Mouse (Mus musculus) gastrocnemius, postnatal 14 days (tissue): ENCODE results near the gene Gm10643. TPM values are rescaled to one million over a fixed set of nuclear protein-coding genes. Genes with fewer than 3 reads are reported as not detected.
A peak's percentile ranks its signal among the peaks of the same experiment; 100 is the strongest.

ENCODE experiments used
- DNase-seq: peaks from one replicate; pipeline ENCODE4 v3.0.0; 2021; ENCODE audit warnings: mixed read lengths
- intact Hi-C: fragments of 180-260 bp; cut with DNase I; formaldehyde crosslinking; loops from one replicate; pipeline ENCODE4 v1.15.1; 2025; ENCODE audit warnings: low total_unique reads
- long read RNA-seq, 2 experiments: library from polyadenylated mRNA; stranded (forward); transcript quantifications; one replicate each; pipeline ENCODE4 v2.0.0; 2021
- total RNA-seq, 2 experiments: library from RNA; stranded (reverse); gene quantifications; 2 replicates each; pipeline ENCODE4 v1.2.3; 2021

Gene Gm10643
- total RNA-seq, result 1 to 10 TPM; 2.6 TPM
- long read RNA-seq, experiment 1, partial matches to known transcripts, result 0 of 2 reads
- long read RNA-seq, experiment 1, other reads (novel, unspliced or antisense), result 0 of 2 reads
- long read RNA-seq, experiment 2, result 0 reads

GRCm38 (mm10) chr8:84065037-84065436, at the start of gene Gm10643:
Gene Gm10643, minus strand, starts transcription at chr8:84065137.
- DNase-seq, result no peak
- intact Hi-C loops, result no loop called here

- intact Hi-C loops, result no loop called here
Measured at GRCm38 (mm10) chr8:84106216-84107040, 41.5 kb upstream of the Gm10643 start.

GRCm38 (mm10) chr8:84105676-84106075, 40.7 kb upstream of the Gm10643 start:
- no peak for DNase-seq
- intact Hi-C loops, result no loop called here

More at GRCm38 (mm10) chr8:84106216-84107040, 41.5 kb upstream of the Gm10643 start:
- no peak for DNase-seq

- intact Hi-C loops, result no loop called here
- DNase-seq, result peak; percentile 98
Measured at GRCm38 (mm10) chr8:84104697-84105609, 40.0 kb upstream of the Gm10643 start, which contains the start of gene Dcaf15. Gene Dcaf15, minus strand, starts transcription at chr8:84104768.

GRCm38 (mm10) chr8:84104221-84104620, 39.3 kb upstream of the Gm10643 start:
- DNase-seq, result no peak
- intact Hi-C loops, result no loop called here

DNA sequence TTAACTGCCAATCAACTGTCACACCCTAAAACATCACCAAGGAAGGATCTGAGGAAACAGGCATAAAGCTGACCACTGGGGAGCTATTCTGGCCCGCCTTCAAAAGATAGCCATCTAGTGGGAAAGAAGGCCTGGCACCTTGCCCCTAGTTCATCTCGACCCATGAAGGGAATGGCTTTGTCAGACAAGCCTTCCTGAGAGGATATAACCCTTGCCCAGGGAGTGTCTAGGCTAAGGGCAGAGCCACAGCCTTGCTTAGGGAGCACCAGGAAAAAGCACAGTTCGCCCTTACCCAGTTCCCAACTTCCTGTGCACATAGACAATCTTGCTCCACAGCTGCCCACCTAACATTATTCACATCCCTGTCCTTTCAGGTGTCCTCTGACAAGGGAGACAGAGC, 38.7 kb upstream of the Gm10643 start:
- intact Hi-C loops, result no loop called here
- DNase-seq, result no peak

- intact Hi-C loops, result no loop called here
Measured at GRCm38 (mm10) chr8:84101476-84102270, 36.7 kb upstream of the Gm10643 start.

DNA sequence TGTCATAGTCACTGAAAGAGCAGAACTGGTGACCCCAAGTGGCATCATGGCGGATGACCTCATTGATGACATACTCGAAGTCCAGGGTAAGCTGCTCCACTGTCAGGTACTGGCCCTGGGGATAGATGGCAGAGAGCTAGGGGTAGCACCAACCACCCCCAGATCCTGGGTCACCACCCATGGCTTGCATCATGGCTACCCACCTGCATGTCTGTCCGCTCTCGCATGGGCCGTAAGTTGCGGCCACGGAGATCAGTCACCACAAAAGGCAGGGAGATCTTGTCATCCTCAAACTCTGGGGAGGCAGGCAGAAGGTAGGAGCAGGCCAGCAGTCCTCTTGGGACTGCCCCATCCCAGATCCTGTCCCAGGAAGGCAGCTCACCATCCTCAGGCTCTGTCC, 33.4 kb upstream of the Gm10643 start:
- intact Hi-C loops, result no loop called here
- DNase-seq, result no peak

More at GRCm38 (mm10) chr8:84101476-84102270, 36.7 kb upstream of the Gm10643 start:
- no peak for DNase-seq

DNA sequence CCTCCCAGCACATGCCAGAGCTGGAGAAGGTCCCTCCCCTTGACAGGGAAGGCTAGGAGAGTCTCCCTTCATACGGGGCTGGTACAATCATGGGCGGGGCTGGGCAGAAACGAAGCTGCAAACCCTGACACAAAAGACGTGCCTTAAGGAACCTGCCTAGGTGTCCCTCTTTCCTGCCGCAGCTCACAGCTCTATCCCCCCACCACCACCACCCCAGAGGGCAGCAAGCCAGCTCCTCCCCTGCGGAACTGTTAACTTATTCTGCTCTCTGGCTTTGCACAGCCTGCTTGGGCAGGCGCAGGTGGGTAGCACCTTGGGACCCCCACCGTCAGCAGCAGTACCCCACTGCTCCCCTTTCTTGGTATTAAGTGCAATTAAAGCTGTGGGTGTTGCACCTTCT, 31.1 kb upstream of the Gm10643 start:
- intact Hi-C loops, result no loop called here
- DNase-seq, result no peak

GRCm38 (mm10) chr8:84090585-84090984, 25.6 kb upstream of the Gm10643 start:
- intact Hi-C loops, result no loop called here

GRCm38 (mm10) chr8:84089277-84089676, 24.3 kb upstream of the Gm10643 start:
- intact Hi-C loops, result no loop called here

More at GRCm38 (mm10) chr8:84090585-84090984, 25.6 kb upstream of the Gm10643 start:
- DNase-seq, result no peak

GRCm38 (mm10) chr8:84087821-84088220, 22.9 kb upstream of the Gm10643 start:
- no peak for DNase-seq
- intact Hi-C loops, result no loop called here

More at GRCm38 (mm10) chr8:84089277-84089676, 24.3 kb upstream of the Gm10643 start:
- DNase-seq, result no peak

DNA sequence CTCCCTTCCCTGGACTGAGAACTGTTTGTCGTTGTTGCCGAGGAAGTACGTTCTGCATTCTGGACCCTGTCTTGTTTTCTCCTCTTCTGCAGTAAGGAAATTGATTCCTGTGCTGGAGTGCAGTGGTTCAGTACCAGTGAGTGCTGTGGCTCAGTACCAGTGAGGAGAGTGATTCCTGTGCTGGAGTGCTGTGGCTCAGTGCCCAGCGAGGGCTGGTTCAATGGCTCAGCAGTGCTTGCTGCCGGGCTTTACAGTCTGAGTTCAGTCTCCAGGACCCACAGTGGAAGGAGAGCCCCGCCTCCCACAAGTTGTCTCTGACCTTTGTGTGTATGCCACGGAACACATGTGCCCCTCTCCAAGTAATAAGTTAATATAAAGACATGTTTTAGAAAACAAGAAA, 22.2 kb upstream of the Gm10643 start:
- intact Hi-C loops, result no loop called here
- DNase-seq, result no peak

DNA sequence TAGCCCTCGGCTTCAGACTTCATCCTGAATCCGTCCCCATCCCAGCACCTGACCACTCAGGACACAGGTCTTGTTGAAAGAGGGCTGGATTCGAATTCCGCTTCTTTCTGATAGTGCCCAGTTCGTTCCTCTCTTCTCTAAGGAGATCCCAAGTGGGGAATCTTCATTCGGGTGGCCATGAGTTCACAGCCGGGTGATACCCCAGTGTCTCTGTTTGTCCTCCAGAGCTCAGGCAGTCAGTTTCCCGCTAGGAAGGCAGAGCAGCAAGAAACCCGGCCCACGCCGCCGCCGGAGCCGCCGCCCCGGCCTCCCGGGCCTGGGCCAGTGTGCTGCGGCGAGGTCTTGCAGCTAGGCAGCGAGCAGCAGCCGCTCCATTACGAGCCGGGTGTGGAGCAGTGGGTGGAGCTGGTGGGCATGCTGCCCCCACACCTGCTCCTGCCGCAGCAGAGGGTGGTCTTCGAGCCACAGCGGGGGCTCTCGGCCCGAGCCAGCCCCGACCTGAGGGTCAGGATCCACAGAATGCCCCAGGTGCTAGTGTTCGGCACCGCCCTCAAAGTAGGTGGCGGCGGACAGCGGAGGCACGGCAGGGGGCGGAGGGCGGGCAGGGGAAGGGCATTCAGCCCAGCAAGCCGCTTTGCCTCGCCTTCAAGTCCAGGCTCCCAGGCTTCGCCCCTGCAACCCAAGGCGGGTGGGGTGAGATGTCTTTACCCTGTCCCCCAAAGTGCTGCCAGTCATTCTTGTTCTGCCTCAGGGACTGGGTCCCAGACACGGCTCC, 19.6 kb upstream of the Gm10643 start:
- intact Hi-C loops, result no loop called here
- DNase-seq, result no peak

GRCm38 (mm10) chr8:84083829-84084241, 18.9 kb upstream of the Gm10643 start:
- DNase-seq, result peak; percentile 69
- intact Hi-C loops, result no loop called here

DNA sequence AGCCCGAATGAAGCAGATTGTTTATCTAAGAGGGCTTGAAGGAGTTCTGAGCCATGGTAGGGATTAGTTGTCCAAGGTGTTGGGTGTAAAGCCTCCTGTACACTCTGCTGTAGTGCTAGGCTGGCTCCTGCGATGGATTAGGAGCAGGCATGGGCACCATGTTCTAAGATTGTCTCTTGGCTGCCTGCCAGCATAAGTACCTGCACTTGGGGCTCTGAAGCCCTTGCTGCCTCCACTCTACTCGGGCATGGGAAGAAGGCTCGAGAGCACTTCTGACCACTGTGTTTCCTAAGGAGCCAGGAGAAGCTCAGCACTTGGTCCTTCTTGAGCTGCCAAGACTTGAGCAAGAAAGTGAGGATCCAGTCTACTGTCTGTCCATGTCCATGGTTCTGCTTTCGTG, 14.3 kb upstream of the Gm10643 start:
- DNase-seq, result no peak
- intact Hi-C loops, result no loop called here

DNA sequence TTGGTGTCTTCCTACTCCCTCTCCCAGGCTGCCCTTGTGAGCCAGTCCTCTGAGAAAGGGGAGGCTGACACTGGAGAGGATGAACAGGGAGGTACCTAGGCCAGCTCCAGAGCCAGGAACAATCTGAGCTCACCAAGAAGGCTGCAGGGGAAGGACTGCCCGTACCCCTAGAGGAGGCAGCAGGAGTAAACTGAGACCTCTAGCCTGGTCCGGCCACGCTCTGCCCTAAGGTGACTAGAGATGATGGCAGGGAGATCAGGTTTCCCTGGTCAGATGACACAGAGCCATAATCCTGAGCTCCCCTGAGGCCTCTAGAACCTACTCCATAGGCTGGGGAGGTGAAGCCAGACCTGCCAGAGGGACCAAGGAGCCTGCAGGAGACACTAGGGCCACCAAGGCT, 11.9 kb upstream of the Gm10643 start:
- no peak for DNase-seq

GRCm38 (mm10) chr8:84076412-84076811, 11.5 kb upstream of the Gm10643 start:
- no peak for DNase-seq
- intact Hi-C loops, result no loop called here

More for the DNA sequence above, 11.9 kb upstream of the Gm10643 start:
- intact Hi-C loops, result no loop called here
